19 mouse cellular contexts compared by ENCODE assay signal in the genomic region with DNA sequence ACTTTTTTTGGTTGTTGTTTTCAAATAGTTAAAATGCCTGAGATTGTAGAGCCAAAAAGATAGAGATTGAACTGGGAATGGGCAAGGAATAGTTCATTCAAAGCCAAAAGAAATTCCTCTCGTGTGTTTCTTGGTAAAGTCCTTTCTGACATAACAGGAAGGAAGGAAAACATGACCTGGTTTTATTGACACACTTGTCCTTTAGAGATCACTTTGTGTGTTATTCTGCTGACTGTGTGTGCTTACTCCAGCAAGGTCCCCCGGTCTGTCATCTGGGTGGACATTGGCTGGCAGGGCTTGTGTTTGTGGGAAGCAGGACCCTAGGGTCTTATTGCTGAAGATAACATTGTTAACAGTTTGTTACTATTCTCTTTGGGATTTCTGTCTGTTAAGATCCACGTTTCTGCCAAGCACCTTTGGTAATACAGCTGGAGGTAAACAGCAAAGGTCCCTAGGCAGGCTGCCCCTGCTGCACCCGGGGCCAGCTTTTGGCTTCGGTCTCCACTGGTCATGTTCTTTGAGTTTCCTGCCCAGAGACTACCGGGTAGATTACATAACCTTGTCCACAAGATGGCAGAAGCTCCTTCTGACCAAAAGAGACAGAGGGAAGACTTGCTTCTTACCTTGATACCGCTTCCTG. TPM values are rescaled to one million over a fixed set of nuclear protein-coding genes. Genes with fewer than 3 reads are reported as not detected.
DNase-seq lines count a peak whose midpoint lies in the region; ATAC-seq and TF ChIP-seq lines count a peak whose summit lies in the region.
"Had no signal": no experiment of that assay in that cellular context is flagged by ENCODE, and none has a peak within 500 bp of the region (broad histone marks: within the 10 kb centered on the region; RNA-seq: fewer than 3 reads in every experiment).

No protein-coding gene starts in this region.

- no peaks in the 10 kb centered on the region for H3K9me3 ChIP-seq in heart, embryonic 10.5 days
- H3K9me3 ChIP-seq in intestine, postnatal 0 days (ENCODE audit: control insufficient read depth): no peaks in the 10 kb centered on the region
- no peaks in the 10 kb centered on the region for H3K9me3 ChIP-seq in intestine, embryonic 15.5 days
- H3K9me3 ChIP-seq in lung, postnatal 0 days (ENCODE audit: low read length): no peaks in the 10 kb centered on the region
- H3K9me3 ChIP-seq: forebrain, embryonic 12.5 days; kidney, embryonic 15.5 days had no signal

- WGBS in heart, embryonic 10.5 days: 83% methylated on average over 7 of the region's 7 CpGs
- WGBS in intestine, postnatal 0 days: 80% methylated on average over 7 of the region's 7 CpGs
- WGBS in intestine, embryonic 15.5 days: 81% methylated on average over 7 of the region's 7 CpGs
- WGBS in lung, postnatal 0 days: 79% methylated on average over 7 of the region's 7 CpGs

- no peaks in the 10 kb centered on the region for H3K4me1 ChIP-seq in heart, embryonic 10.5 days
- H3K4me1 ChIP-seq in intestine, postnatal 0 days (replicated peaks; ENCODE audit: control insufficient read depth, insufficient read depth, low read length): no peaks in the 10 kb centered on the region
- H3K4me1 ChIP-seq in intestine, embryonic 15.5 days (replicated peaks): no peaks in the 10 kb centered on the region
- H3K4me1 ChIP-seq in lung, postnatal 0 days (ENCODE audit: insufficient read depth, low read depth, low read length): no peaks in the 10 kb centered on the region
- H3K4me1 ChIP-seq: forebrain, embryonic 12.5 days; kidney, embryonic 15.5 days had no signal

- ATAC-seq in intestine, postnatal 0 days: no peak
- ATAC-seq in intestine, embryonic 15.5 days: no peak
- no peak for ATAC-seq in lung, postnatal 0 days
- ATAC-seq: activated CD4-positive, CD25-positive, alpha-beta regulatory T cell, adult 4 months; midbrain, embryonic 16.5 days; Patski had no signal

- TF ChIP-seq CTCF in intestine, postnatal 0 days (IDR thresholded peaks at IDR 0.05; ENCODE audit: low read depth): peak; percentile 30; the same call in 1 of the 2 replicates
- peak; percentile 21; the same call in 1 of the 2 replicates for TF ChIP-seq CTCF in lung, postnatal 0 days (IDR thresholded peaks at IDR 0.05)

- H3K27me3 ChIP-seq in heart, embryonic 10.5 days (ENCODE audit: insufficient read depth, poor library complexity, severe bottlenecking): no peaks in the 10 kb centered on the region
- no peaks in the 10 kb centered on the region for H3K27me3 ChIP-seq in intestine, postnatal 0 days (replicated peaks; ENCODE audit: control insufficient read depth, insufficient read depth, low read length)
- H3K27me3 ChIP-seq in intestine, embryonic 15.5 days (replicated peaks): no peaks in the 10 kb centered on the region
- H3K27me3 ChIP-seq in lung, postnatal 0 days (replicated peaks; ENCODE audit: insufficient read depth, low read length): no peaks in the 10 kb centered on the region
- H3K27me3 ChIP-seq: forebrain, embryonic 12.5 days; kidney, embryonic 15.5 days; Patski had no signal

- H3K4me2 ChIP-seq in intestine, postnatal 0 days (replicated peaks; ENCODE audit: low read depth): no peak overlapping the region
- no peak overlapping the region for H3K4me2 ChIP-seq in intestine, embryonic 15.5 days (replicated peaks)
- no peak overlapping the region for H3K4me2 ChIP-seq in lung, postnatal 0 days (replicated peaks; ENCODE audit: low read depth, low read length)
- H3K4me2 ChIP-seq: forebrain, embryonic 12.5 days; kidney, embryonic 15.5 days had no signal

- peaks cover 89% of the 10 kb centered on the region for H3K36me3 ChIP-seq in heart, embryonic 10.5 days
- peaks cover 80% of the 10 kb centered on the region for H3K36me3 ChIP-seq in intestine, postnatal 0 days (ENCODE audit: control insufficient read depth, insufficient read depth)
- H3K36me3 ChIP-seq in intestine, embryonic 15.5 days: peaks cover 42% of the 10 kb centered on the region
- peaks cover 32% of the 10 kb centered on the region for H3K36me3 ChIP-seq in lung, postnatal 0 days (ENCODE audit: insufficient read depth, low read length)

- no peak overlapping the region for H3K27ac ChIP-seq in heart, embryonic 10.5 days
- H3K27ac ChIP-seq in intestine, postnatal 0 days (ENCODE audit: low read depth, low read length): no peak overlapping the region
- H3K27ac ChIP-seq in intestine, embryonic 15.5 days: no peak overlapping the region
- no peak overlapping the region for H3K27ac ChIP-seq in lung, postnatal 0 days (ENCODE audit: low read length)
- H3K27ac ChIP-seq: forebrain, embryonic 12.5 days; kidney, embryonic 15.5 days had no signal

- DNase-seq in heart, adult 11 months: peak; percentile 89
- no peak for DNase-seq in heart, embryonic 10.5 days (ENCODE audit: low spot score)
- DNase-seq in lung, postnatal 0 days (ENCODE audit: low spot score): no peak
- no peak for DNase-seq in lung, adult 18-20 months
- DNase-seq in thymus, postnatal 25 days: no peak
- DNase-seq: B cell, adult 2 months; cerebellum, postnatal 10 days; embryo, embryonic 11 days; gastrocnemius, postnatal 25 days; left cerebral cortex, postnatal 4 days; lung, adult 2 months; thymus, postnatal 4 days had no signal

- TF ChIP-seq EP300 in lung, postnatal 0 days (IDR thresholded peaks at IDR 0.05): no peak

- H3K9ac ChIP-seq in intestine, postnatal 0 days (ENCODE audit: low read depth, low read length): no peak overlapping the region
- H3K9ac ChIP-seq in intestine, embryonic 15.5 days: no peak overlapping the region
- H3K9ac ChIP-seq in lung, postnatal 0 days (replicated peaks; ENCODE audit: low read depth): no peak overlapping the region
- H3K9ac ChIP-seq: forebrain, embryonic 12.5 days; kidney, embryonic 15.5 days had no signal

- no peak overlapping the region for H3K4me3 ChIP-seq in heart, embryonic 10.5 days
- no peak overlapping the region for H3K4me3 ChIP-seq in intestine, postnatal 0 days (ENCODE audit: low read depth, low read length)
- no peak overlapping the region for H3K4me3 ChIP-seq in intestine, embryonic 15.5 days (replicated peaks)
- no peak overlapping the region for H3K4me3 ChIP-seq in lung, postnatal 0 days (ENCODE audit: low read depth, low read length)
- H3K4me3 ChIP-seq: forebrain, embryonic 12.5 days; kidney, embryonic 15.5 days had no signal

RNA-seq across cellular contexts. Expression of gene Slc6a4, which starts 23.6 kb away (rescaled TPM):
- 0.83 and 2.3 TPM in 2 replicates for polyA plus RNA-seq in heart, embryonic 10.5 days (2016; fragmentation: Nextera tagmentation; extraction: Ambion mirVana)
- 21.1 and 21.2 TPM in 2 replicates for polyA plus RNA-seq in intestine, postnatal 0 days (2015; fragmentation: Nextera tagmentation; extraction: Ambion mirVana)
- polyA plus RNA-seq in intestine, embryonic 15.5 days (2015; fragmentation: Nextera tagmentation; extraction: Ambion mirVana): 17.4 and 18.8 TPM in 2 replicates
- 1.8 and 2.4 TPM in 2 replicates for polyA plus RNA-seq in lung, postnatal 0 days (2015; fragmentation: Nextera tagmentation; extraction: Ambion mirVana)
- polyA plus RNA-seq: activated CD4-positive, CD25-positive, alpha-beta regulatory T cell, adult 4 months had no signal

RNA-seq across cellular contexts. Expression of gene Blmh, which starts 50.2 kb away (rescaled TPM):
- 128 and 152 TPM in 2 replicates for polyA plus RNA-seq in heart, embryonic 10.5 days (2016; fragmentation: Nextera tagmentation; extraction: Ambion mirVana)
- polyA plus RNA-seq in intestine, postnatal 0 days (2015; fragmentation: Nextera tagmentation; extraction: Ambion mirVana): 56.7 and 60.9 TPM in 2 replicates
- polyA plus RNA-seq in intestine, embryonic 15.5 days (2015; fragmentation: Nextera tagmentation; extraction: Ambion mirVana): 125 and 126 TPM in 2 replicates
- 90.2 and 98.7 TPM in 2 replicates for polyA plus RNA-seq in lung, postnatal 0 days (2015; fragmentation: Nextera tagmentation; extraction: Ambion mirVana)
